Mouse (Mus musculus) forebrain, embryonic 11.5 days (tissue): Measurements from ENCODE around the gene Col7a1. TPM values are rescaled to one million over a fixed set of nuclear protein-coding genes. Genes with fewer than 3 reads are reported as not detected.

Experiments used
- ATAC-seq: fragments of 200-750 bp; cut with Nextera tagmentation; replicated peaks from 2 replicates; pipeline ENCODE4 v1.8.0; 2017; ENCODE audit warnings: moderate TSS enrichment; ENCODE audit not compliant: low FRiP score
- DNase-seq: peaks from one replicate; pipeline ENCODE4 v3.0.0-alpha.2; 2017; ENCODE audit warnings: low spot score
- H3K27ac ChIP-seq: fragments of 300-500 bp; sonication (generic); 2 replicates; pipeline ENCODE4 v1.5.1; 2014; ENCODE audit warnings: low read depth, low read length
- H3K27me3 ChIP-seq: fragments of 300-500 bp; sonication (generic); 2 replicates; pipeline ENCODE4 v1.6.1; 2014; ENCODE audit warnings: mild to moderate bottlenecking, low read length, mixed read lengths; ENCODE audit not compliant: control insufficient read depth, insufficient read depth
- H3K36me3 ChIP-seq: fragments of 300-500 bp; sonication (generic); 2 replicates; pipeline ENCODE4 v1.6.1; 2014; ENCODE audit warnings: mild to moderate bottlenecking, low read length, moderate library complexity, mixed read lengths; ENCODE audit not compliant: control insufficient read depth, insufficient read depth
- H3K4me1 ChIP-seq: fragments of 300-500 bp; sonication (generic); replicated peaks from 2 replicates; pipeline ENCODE4 v1.6.1; 2014; ENCODE audit warnings: low read length, mixed read lengths; ENCODE audit not compliant: control insufficient read depth, insufficient read depth
- H3K4me2 ChIP-seq: fragments of 300-500 bp; sonication (generic); 2 replicates; pipeline ENCODE4 v1.6.1; 2014; ENCODE audit warnings: low read depth, mild to moderate bottlenecking, low read length, moderate library complexity, mixed read lengths; ENCODE audit not compliant: severe bottlenecking
- H3K4me3 ChIP-seq: fragments of 300-500 bp; sonication (generic); 2 replicates; pipeline ENCODE4 v1.5.1; 2014; ENCODE audit warnings: low read depth, low read length
- H3K9ac ChIP-seq: fragments of 300-500 bp; sonication (generic); 2 replicates; pipeline ENCODE4 v1.6.1; 2014; ENCODE audit warnings: low read length
- H3K9me3 ChIP-seq: fragments of 300-500 bp; sonication (generic); 2 replicates; pipeline ENCODE4 v1.6.1; 2016; ENCODE audit warnings: low read length, mixed read lengths; ENCODE audit not compliant: control insufficient read depth
- WGBS: fragments of 180-500 bp; shearing (Covaris S2); extraction: QIAGEN DNeasy Blood & Tissue Kit; methylation state at CpG from one replicate; pipeline ENCODE4 v1.1.7; 2014; 5-methylcytosine and 5-hydroxymethylcytosine counted together
- polyA plus RNA-seq: library from polyadenylated mRNA; unstranded; fragments of >200 nt; fragmentation: Nextera tagmentation; extraction: Ambion mirVana; gene quantifications from 2 replicates; pipeline ENCODE4 v1.2.1, GENCODE M21; 2014

Gene Col7a1
- polyA plus RNA-seq, 1 experiment from 2014 or later = 2.2 TPM

- Histone ChIP-seq H3K4me1 (no peaks in the 10 kb centered on the region), H3K9me3 (no peaks in the 10 kb centered on the region), H3K4me2 (no peak overlapping the region), H3K9ac (no peak overlapping the region), H3K27ac (no peak overlapping the region), H3K36me3 (no peaks in the 10 kb centered on the region), H3K4me3 (no peak overlapping the region), H3K27me3 (no peaks in the 10 kb centered on the region)
- DNase-seq (no peak), ATAC-seq (no peak)
- WGBS = 69% methylated on average over 7 of the region's 7 CpGs
These were observed 37.1 kb downstream of the Col7a1 start for GRCm38 (mm10) chr9:108990462-108990820.

DNA sequence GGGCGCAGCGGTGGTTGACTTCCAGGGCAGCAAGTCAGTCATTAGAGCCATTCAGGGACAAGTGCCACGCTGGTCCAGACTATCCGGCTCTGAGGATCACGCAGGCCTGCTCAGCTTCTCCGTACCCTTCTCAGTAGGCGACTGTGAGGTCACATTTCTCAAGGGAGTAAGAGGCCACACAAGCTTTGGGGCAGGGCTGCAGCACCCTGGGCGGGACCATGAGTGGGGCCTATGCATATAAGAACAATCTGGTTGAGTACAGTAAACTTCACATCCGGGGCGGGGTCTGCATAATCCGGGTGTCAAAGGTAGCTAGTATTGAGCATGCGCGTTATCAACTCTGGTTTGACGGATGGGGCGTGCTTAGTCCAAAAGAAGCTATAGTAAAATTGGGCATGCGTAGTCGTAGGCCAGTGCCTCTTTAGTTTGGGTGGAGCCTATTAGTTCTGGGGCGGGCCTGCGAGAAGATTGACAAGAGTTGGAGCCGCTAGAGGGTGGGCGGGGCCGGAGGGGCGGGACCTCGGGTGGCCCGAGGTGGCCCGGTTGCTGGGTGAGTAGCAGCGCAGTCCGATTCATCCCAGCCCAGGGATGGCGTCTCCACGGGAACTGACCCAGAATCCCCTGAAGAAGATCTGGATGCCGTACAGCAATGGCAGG, 38.2 kb downstream of the Col7a1 start, which contains the start of gene Pfkfb4:
TSS of gene Pfkfb4 (plus strand) at position 351 of the 657 bp plus-strand sequence.
- ATAC-seq = peak; percentile 96
- DNase-seq = peak; percentile 97
- Histone ChIP-seq H3K4me2 (peak within 1 kb of the TSS; percentile 72), H3K4me1 (no peaks in the 10 kb centered on the region), H3K9me3 (no peaks in the 10 kb centered on the region), H3K36me3 (no peaks in the 10 kb centered on the region), H3K4me3 (peak within 1 kb of the TSS; percentile 48), H3K9ac (peak within 1 kb of the TSS; percentile 65), H3K27ac (peak within 1 kb of the TSS; percentile 65), H3K27me3 (no peaks in the 10 kb centered on the region)
- under 1% methylated on average over 31 of the region's 31 CpGs for WGBS

DNA sequence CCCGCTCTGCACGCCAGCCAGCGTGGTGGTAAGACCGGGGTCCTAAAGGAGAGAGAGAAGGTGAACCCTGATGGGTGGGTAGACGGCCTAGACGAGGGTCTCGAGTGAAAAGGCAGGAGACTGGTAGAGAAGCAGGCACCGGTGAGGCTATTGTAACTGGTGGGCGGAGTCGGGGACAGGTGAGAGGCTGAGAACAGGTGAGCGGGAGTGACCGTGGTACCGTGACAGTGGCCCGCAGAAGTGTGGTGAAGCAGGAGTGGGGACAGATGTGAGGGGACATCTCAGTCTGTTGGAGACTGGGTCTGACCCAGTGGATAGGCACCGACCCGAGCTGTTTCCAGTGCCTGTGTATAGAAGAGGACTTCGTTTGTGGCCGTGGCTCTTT, 38.7 kb downstream of the Col7a1 start:
- Histone ChIP-seq H3K27ac (no peak overlapping the region), H3K9ac (peak overlapping the region; percentile 65), H3K4me3 (peak overlapping the region; percentile 48), H3K4me1 (no peaks in the 10 kb centered on the region), H3K4me2 (peak overlapping the region; percentile 72), H3K27me3 (no peaks in the 10 kb centered on the region), H3K36me3 (no peaks in the 10 kb centered on the region), H3K9me3 (no peaks in the 10 kb centered on the region)
- WGBS = 7% methylated on average over 18 of the region's 18 CpGs
- no peak; the same call in 1 of the 2 replicates for ATAC-seq
- no peak for DNase-seq

DNA sequence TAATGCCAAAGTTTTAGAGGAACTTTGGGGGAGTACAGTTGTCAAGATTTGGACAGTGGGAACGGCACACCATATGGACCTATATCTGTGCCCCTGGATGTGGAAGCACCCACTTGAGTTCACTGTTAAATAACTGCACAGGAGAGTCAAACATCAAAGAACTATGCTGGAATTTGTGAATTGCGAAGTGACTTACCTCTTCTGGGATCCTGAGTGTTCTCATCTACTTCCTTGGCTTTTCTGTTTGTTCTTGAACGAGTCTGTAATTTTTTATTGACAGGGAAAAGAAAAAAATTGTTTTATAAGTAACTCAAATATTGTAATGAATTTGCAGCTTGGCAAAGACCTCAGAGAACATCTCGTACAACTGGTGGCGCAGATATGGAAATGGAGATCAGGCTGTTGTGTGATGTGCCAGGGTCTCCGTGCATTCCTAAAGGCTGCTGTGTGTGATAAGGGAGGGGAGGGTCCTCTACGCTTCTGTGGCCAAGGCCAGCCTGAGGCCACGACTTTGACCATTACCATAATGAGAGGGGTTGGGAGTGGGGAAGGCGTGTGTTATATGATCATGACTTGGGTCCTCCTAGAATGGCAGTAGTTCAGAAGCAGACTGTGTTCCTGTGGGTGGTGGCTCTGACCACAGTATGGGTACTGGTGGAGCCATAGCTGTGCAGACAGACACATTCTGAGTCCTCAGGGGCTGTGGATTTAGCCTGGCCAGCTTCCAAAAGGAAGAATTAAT, 39.4 kb downstream of the Col7a1 start:
- Histone ChIP-seq H3K9ac (no peak overlapping the region), H3K4me3 (peak overlapping the region; percentile 48; the same call in 1 of the 2 replicates)

DNA sequence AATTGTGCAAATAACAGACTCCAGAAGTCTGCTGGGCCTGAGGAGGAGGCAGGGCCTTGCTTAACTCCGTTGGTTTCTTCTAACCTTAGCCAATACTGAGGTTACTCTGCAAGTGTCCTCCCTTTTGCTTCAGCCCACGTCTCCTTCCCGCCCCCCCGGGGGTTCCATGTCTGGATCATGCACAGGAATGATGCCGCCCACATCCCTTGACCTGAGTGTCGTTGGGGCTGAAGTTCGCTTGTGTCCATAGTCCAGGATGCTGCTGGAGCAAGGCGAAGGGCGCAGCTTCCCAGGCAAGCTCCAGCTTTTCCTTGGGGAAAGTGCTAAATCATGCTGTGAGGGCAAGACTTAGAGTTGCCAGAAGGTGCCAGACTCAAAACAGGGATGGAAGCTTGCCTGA, 43.0 kb downstream of the Col7a1 start:
- Histone ChIP-seq H3K27ac (no peak overlapping the region), H3K4me2 (no peak overlapping the region), H3K4me3 (no peak overlapping the region), H3K27me3 (no peaks in the 10 kb centered on the region), H3K9me3 (no peaks in the 10 kb centered on the region), H3K9ac (no peak overlapping the region), H3K4me1 (no peaks in the 10 kb centered on the region), H3K36me3 (no peaks in the 10 kb centered on the region)
- DNase-seq (no peak), ATAC-seq (no peak)
- 82% methylated on average over 9 of the region's 9 CpGs for WGBS

More for the DNA sequence above, 39.4 kb downstream of the Col7a1 start:
- ATAC-seq = no peak
- Histone ChIP-seq H3K9me3 (no peaks in the 10 kb centered on the region), H3K27ac (no peak overlapping the region), H3K4me1 (no peaks in the 10 kb centered on the region), H3K27me3 (no peaks in the 10 kb centered on the region), H3K36me3 (no peaks in the 10 kb centered on the region), H3K4me2 (no peak overlapping the region; the same call in 1 of the 2 replicates)
- 87% methylated on average over 9 of the region's 9 CpGs for WGBS
- DNase-seq = no peak

DNA sequence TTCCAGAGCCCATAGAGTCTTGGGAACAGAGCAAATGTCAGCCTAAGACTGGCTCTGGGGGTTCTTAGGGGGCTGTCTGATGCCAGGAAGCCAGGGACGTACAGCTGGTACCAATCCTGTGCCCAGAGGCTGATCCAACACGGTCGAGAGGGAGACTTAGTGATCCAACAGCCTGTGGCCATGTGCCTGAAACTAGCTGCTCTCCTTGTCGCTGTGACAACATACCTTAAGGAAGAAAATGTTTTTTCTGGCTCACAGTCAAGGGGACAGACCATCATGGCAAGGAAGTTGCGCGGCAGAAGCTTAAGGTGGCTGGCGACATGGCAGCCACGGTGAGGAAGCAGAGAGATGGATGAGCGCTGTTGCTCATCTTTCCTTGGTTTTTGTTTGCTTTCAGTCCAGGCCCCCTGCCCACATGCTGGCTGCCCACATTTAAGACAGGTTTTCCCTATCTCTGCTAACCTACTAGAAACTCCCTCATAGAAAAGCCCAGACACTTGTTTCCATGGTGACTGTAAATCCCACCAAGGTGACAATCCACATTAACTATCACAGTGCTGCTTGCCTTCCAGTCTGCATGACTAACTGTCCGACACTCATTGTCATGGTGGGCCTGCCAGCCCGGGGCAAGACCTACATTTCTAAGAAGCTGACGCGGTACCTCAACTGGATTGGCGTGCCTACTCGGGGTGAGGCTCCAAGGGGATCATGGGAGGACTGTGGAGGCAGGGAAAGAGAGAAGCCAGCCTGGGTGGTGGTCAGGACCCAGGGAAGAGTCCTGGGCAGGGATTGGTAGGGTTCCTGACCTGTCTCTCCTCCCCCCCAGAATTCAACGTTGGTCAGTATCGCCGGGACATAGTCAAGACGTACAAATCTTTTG, 45.1 kb downstream of the Col7a1 start:
- Histone ChIP-seq H3K4me2 (no peak overlapping the region), H3K36me3 (no peaks in the 10 kb centered on the region), H3K27me3 (no peaks in the 10 kb centered on the region), H3K9ac (no peak overlapping the region), H3K27ac (no peak overlapping the region), H3K4me3 (no peak overlapping the region), H3K9me3 (no peaks in the 10 kb centered on the region), H3K4me1 (no peaks in the 10 kb centered on the region)
- DNase-seq (no peak), ATAC-seq (no peak)
- 87% methylated on average over 19 of the region's 19 CpGs for WGBS

- ATAC-seq (no peak), DNase-seq (no peak)
- Histone ChIP-seq H3K27me3 (no peaks in the 10 kb centered on the region), H3K4me3 (no peak overlapping the region), H3K9ac (no peak overlapping the region), H3K9me3 (no peaks in the 10 kb centered on the region), H3K4me1 (no peaks in the 10 kb centered on the region), H3K36me3 (no peaks in the 10 kb centered on the region), H3K4me2 (no peak overlapping the region), H3K27ac (no peak overlapping the region)
- 91% methylated on average over 4 of the region's 4 CpGs for WGBS
These were observed 45.8 kb downstream of the Col7a1 start for GRCm38 (mm10) chr9:108999167-108999526.

GRCm38 (mm10) chr9:109000726-109001125, 47.3 kb downstream of the Col7a1 start:
- WGBS = 7% methylated on average over 3 of the region's 3 CpGs
- Histone ChIP-seq H3K9ac (no peak overlapping the region), H3K4me1 (no peaks in the 10 kb centered on the region), H3K4me2 (no peak overlapping the region), H3K27ac (no peak overlapping the region), H3K27me3 (no peaks in the 10 kb centered on the region), H3K4me3 (no peak overlapping the region), H3K36me3 (no peaks in the 10 kb centered on the region), H3K9me3 (no peaks in the 10 kb centered on the region)
- ATAC-seq (peak; percentile 56; the same call in 1 of the 2 replicates), DNase-seq (peak; percentile 77)
